In the genomic region with DNA sequence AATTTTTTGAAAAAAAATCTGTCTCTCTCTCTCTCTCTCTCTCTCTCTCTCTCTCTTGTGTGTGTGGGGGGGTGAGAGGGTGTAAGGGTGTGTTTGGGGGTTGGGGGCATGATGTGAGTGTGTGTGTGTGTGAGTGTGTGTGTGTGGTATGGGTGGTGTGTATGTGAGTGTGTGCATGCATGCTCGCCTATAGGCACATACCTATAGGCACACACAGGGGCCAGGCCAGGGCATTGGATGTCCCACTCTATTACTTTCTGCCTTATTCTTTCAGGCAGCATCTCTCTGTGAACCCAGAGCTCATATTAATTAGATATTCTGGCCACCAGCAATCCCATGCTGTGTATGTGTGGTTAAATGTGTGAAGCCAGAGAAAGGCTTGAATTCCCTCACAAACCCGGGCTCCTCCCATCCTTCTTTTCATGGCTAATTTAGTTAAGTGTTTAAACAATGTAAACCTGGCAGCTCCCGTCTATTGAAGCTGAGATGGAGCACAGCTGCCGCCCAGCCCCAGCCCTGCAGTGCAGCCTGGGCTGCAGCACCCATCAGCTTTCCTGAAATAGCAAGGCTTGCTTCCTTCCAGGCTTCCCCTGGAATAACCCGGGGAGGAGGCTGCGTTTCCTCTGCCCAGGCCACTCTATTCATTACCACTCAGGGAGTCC, we compare ENCODE assay signal across 8 mouse cellular contexts.
DNase-seq lines count a peak whose midpoint lies in the region; ATAC-seq and TF ChIP-seq lines count a peak whose summit lies in the region.

No protein-coding gene starts in this region.

- 26% methylated on average over 6 of the region's 6 CpGs for WGBS in midbrain, embryonic 11.5 days
- 32% methylated on average over 6 of the region's 6 CpGs for WGBS in midbrain, embryonic 10.5 days
- WGBS in forebrain, embryonic 16.5 days: 7% methylated on average over 6 of the region's 6 CpGs
- 17% methylated on average over 6 of the region's 6 CpGs for WGBS in hindbrain, embryonic 13.5 days
- 12% methylated on average over 6 of the region's 6 CpGs for WGBS in lung, postnatal 0 days
- WGBS in stomach, postnatal 0 days: 12% methylated on average over 6 of the region's 6 CpGs

- no peaks in the 10 kb centered on the region for H3K4me1 ChIP-seq in midbrain, embryonic 11.5 days (ENCODE audit: control insufficient read depth, insufficient read depth, low read length)
- H3K4me1 ChIP-seq in midbrain, embryonic 10.5 days: peaks cover 10% of the 10 kb centered on the region
- H3K4me1 ChIP-seq in forebrain, embryonic 16.5 days (replicated peaks; ENCODE audit: control insufficient read depth, insufficient read depth, low read length): peaks cover 4% of the 10 kb centered on the region
- H3K4me1 ChIP-seq in hindbrain, embryonic 13.5 days (replicated peaks): peaks cover 9% of the 10 kb centered on the region
- H3K4me1 ChIP-seq in lung, postnatal 0 days (ENCODE audit: insufficient read depth, low read depth, low read length): no peaks in the 10 kb centered on the region
- H3K4me1 ChIP-seq in stomach, postnatal 0 days (replicated peaks; ENCODE audit: control insufficient read depth, insufficient read depth): no peaks in the 10 kb centered on the region

- no peaks in the 10 kb centered on the region for H3K36me3 ChIP-seq in midbrain, embryonic 11.5 days (ENCODE audit: control insufficient read depth, insufficient read depth, low read length)
- no peaks in the 10 kb centered on the region for H3K36me3 ChIP-seq in midbrain, embryonic 10.5 days
- H3K36me3 ChIP-seq in forebrain, embryonic 16.5 days (ENCODE audit: control insufficient read depth, insufficient read depth): no peaks in the 10 kb centered on the region
- H3K36me3 ChIP-seq in hindbrain, embryonic 13.5 days: no peaks in the 10 kb centered on the region
- H3K36me3 ChIP-seq in lung, postnatal 0 days (ENCODE audit: insufficient read depth, low read length): no peaks in the 10 kb centered on the region
- H3K36me3 ChIP-seq in stomach, postnatal 0 days (ENCODE audit: control insufficient read depth, insufficient read depth, low read length): no peaks in the 10 kb centered on the region

- no peak overlapping the region for H3K4me2 ChIP-seq in midbrain, embryonic 11.5 days
- no peak overlapping the region for H3K4me2 ChIP-seq in forebrain, embryonic 16.5 days (ENCODE audit: low read length)
- no peak overlapping the region for H3K4me2 ChIP-seq in hindbrain, embryonic 13.5 days
- H3K4me2 ChIP-seq in lung, postnatal 0 days (replicated peaks; ENCODE audit: low read depth, low read length): no peak overlapping the region
- no peak overlapping the region for H3K4me2 ChIP-seq in stomach, postnatal 0 days (replicated peaks; ENCODE audit: low read depth)

- ATAC-seq in midbrain, embryonic 11.5 days (ENCODE audit: low FRiP score): peak; percentile 65
- peak; percentile 86 for ATAC-seq in forebrain, embryonic 16.5 days
- ATAC-seq in hindbrain, embryonic 13.5 days (ENCODE audit: low FRiP score): peak; percentile 68; the same call in 1 of the 2 replicates
- ATAC-seq in lung, postnatal 0 days: peak; percentile 90
- ATAC-seq in stomach, postnatal 0 days (ENCODE audit: low FRiP score, low TSS enrichment): peak; percentile 90

- peak; percentile 74 for DNase-seq in midbrain, embryonic 11.5 days (ENCODE audit: low spot score, missing footprints)
- DNase-seq in midbrain, embryonic 10.5 days (ENCODE audit: low spot score): no peak
- peak; percentile 73 for DNase-seq in lung, postnatal 0 days (ENCODE audit: low spot score)
- DNase-seq in stomach, postnatal 0 days (ENCODE audit: low spot score): peak; percentile 32
- DNase-seq in thymus, postnatal 0 days (ENCODE audit: low spot score): no peak
- DNase-seq in adipocyte (ENCODE audit: low spot score): no peak

- H3K4me3 ChIP-seq in midbrain, embryonic 11.5 days (ENCODE audit: low read depth, low read length): no peak overlapping the region
- H3K4me3 ChIP-seq in midbrain, embryonic 10.5 days: no peak overlapping the region
- no peak overlapping the region for H3K4me3 ChIP-seq in forebrain, embryonic 16.5 days (replicated peaks; ENCODE audit: low read length)
- no peak overlapping the region for H3K4me3 ChIP-seq in hindbrain, embryonic 13.5 days
- no peak overlapping the region for H3K4me3 ChIP-seq in lung, postnatal 0 days (ENCODE audit: low read depth, low read length)
- no peak overlapping the region for H3K4me3 ChIP-seq in stomach, postnatal 0 days (ENCODE audit: low read depth, low read length)

- H3K9me3 ChIP-seq in midbrain, embryonic 11.5 days (ENCODE audit: control insufficient read depth, low read length): no peaks in the 10 kb centered on the region
- no peaks in the 10 kb centered on the region for H3K9me3 ChIP-seq in midbrain, embryonic 10.5 days (replicated peaks)
- H3K9me3 ChIP-seq in forebrain, embryonic 16.5 days (ENCODE audit: control insufficient read depth, low read length): no peaks in the 10 kb centered on the region
- H3K9me3 ChIP-seq in hindbrain, embryonic 13.5 days: no peaks in the 10 kb centered on the region
- H3K9me3 ChIP-seq in lung, postnatal 0 days (ENCODE audit: low read length): no peaks in the 10 kb centered on the region
- H3K9me3 ChIP-seq in stomach, postnatal 0 days (ENCODE audit: control insufficient read depth, low read length): no peaks in the 10 kb centered on the region

- TF ChIP-seq EP300 in lung, postnatal 0 days (IDR thresholded peaks at IDR 0.05): peak; percentile 77
- TF ChIP-seq EP300 in stomach, postnatal 0 days (optimal IDR thresholded peaks at IDR 0.05): no peak

- no peak overlapping the region for H3K9ac ChIP-seq in midbrain, embryonic 11.5 days (ENCODE audit: low read length)
- H3K9ac ChIP-seq in forebrain, embryonic 16.5 days (replicated peaks; ENCODE audit: low read depth, low read length): no peak overlapping the region
- H3K9ac ChIP-seq in hindbrain, embryonic 13.5 days: no peak overlapping the region; the same call in 1 of the 2 replicates
- no peak overlapping the region for H3K9ac ChIP-seq in lung, postnatal 0 days (replicated peaks; ENCODE audit: low read depth)
- H3K9ac ChIP-seq in stomach, postnatal 0 days (ENCODE audit: low read length): no peak overlapping the region

- H3K27me3 ChIP-seq in midbrain, embryonic 11.5 days (ENCODE audit: control insufficient read depth, insufficient read depth, low read length): no peaks in the 10 kb centered on the region
- H3K27me3 ChIP-seq in midbrain, embryonic 10.5 days (ENCODE audit: low read depth, poor library complexity, severe bottlenecking): no peaks in the 10 kb centered on the region
- no peaks in the 10 kb centered on the region for H3K27me3 ChIP-seq in forebrain, embryonic 16.5 days (replicated peaks; ENCODE audit: control insufficient read depth, insufficient read depth, low read length)
- H3K27me3 ChIP-seq in hindbrain, embryonic 13.5 days: peaks cover 30% of the 10 kb centered on the region; the same call in 1 of the 2 replicates
- no peaks in the 10 kb centered on the region for H3K27me3 ChIP-seq in lung, postnatal 0 days (replicated peaks; ENCODE audit: insufficient read depth, low read length)
- no peaks in the 10 kb centered on the region for H3K27me3 ChIP-seq in stomach, postnatal 0 days (ENCODE audit: control insufficient read depth, insufficient read depth, low read length)

- no peak for TF ChIP-seq CTCF in lung, postnatal 0 days (IDR thresholded peaks at IDR 0.05)
- peak; percentile 14; the same call in 1 of the 2 replicates for TF ChIP-seq CTCF in stomach, postnatal 0 days (IDR thresholded peaks at IDR 0.05; ENCODE audit: low read depth)

- H3K27ac ChIP-seq in midbrain, embryonic 11.5 days (ENCODE audit: low read depth, low read length): no peak overlapping the region
- no peak overlapping the region for H3K27ac ChIP-seq in midbrain, embryonic 10.5 days (replicated peaks)
- no peak overlapping the region for H3K27ac ChIP-seq in forebrain, embryonic 16.5 days (ENCODE audit: low read length)
- H3K27ac ChIP-seq in hindbrain, embryonic 13.5 days: no peak overlapping the region
- no peak overlapping the region for H3K27ac ChIP-seq in lung, postnatal 0 days (ENCODE audit: low read length)
- peak overlapping the region; percentile 63 for H3K27ac ChIP-seq in stomach, postnatal 0 days (replicated peaks)

Comparison
In these comparisons a context has a peak if more than half of its experiments do, and no peak if none do; other contexts are left out.
1. DNase-seq: peak in midbrain, embryonic 11.5 days (single experiment), lung, postnatal 0 days (single experiment) and stomach, postnatal 0 days (single experiment); none in midbrain, embryonic 10.5 days (single experiment), thymus, postnatal 0 days (single experiment) and adipocyte (single experiment).
2. Peak in every context shown above with its lines, with median percentiles within 50 percentile points of each other: ATAC-seq.